Mouse (Mus musculus) G1E (cell line): ENCODE results near the gene Alkbh1.

Experiments used
- CTCF ChIP-seq: IDR thresholded peaks from 2 replicates; pipeline ENCODE4 v1.5.1; 2012; ENCODE audit warnings: low read depth, low read length, inconsistent platforms, mixed read lengths
- GATA1 ChIP-seq: IDR thresholded peaks from 2 replicates; pipeline ENCODE4 v1.6.1; 2012; ENCODE audit warnings: borderline replicate concordance, low read length, inconsistent platforms, mixed read lengths
- GATA2 ChIP-seq: IDR thresholded peaks from 2 replicates; pipeline ENCODE4 v1.6.1; 2012; ENCODE audit warnings: low read depth, low read length, inconsistent platforms, borderline replicate concordance
- POLR2AphosphoS5 ChIP-seq: IDR thresholded peaks from 2 replicates; pipeline ENCODE4 v1.6.1; 2012; ENCODE audit warnings: low read depth, low read length, inconsistent platforms; ENCODE audit not compliant: insufficient replicate concordance
- TAL1 ChIP-seq: conservative IDR thresholded peaks from 2 replicates; pipeline ENCODE4 v1.6.1; 2012; ENCODE audit warnings: low read depth, low read length, inconsistent platforms, mixed read lengths

DNA sequence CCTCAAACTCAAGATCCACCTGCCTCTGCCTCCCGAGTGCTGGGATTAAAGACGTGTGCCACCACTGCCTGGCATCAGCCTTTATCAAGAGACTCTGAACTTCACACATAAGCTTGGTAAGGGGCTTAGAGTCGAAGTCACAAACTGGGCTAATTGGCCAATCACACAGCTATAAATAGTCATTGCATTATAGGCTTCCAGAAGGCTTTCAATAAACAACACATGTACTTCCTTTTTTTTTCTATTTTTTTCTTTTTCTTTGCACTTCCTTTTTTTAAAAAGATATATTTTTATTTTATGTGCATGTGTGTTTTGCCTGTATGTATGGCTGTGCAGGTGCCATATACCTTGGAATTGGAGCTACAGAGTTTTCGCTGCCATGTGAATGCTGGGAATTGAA, 28.5 kb downstream of the Alkbh1 start:
- no peak for TF ChIP-seq CTCF
- TF ChIP-seq GATA1 = no peak
- TF ChIP-seq TAL1 = no peak
- TF ChIP-seq POLR2AphosphoS5 = no peak
- TF ChIP-seq GATA2 = no peak
